Mouse (Mus musculus) forelimb bud, embryonic 11.5 days (tissue): ENCODE results near the gene Lsm6.
"Not testable (repeated sequence)": the region's sequence is repeated elsewhere in the genome, so short reads cannot be mapped to it uniquely, and the experiment has no call there.

Source experiments
- DNase-seq: peaks from one replicate; pipeline ENCODE4 v3.0.0-alpha.2; 2012; ENCODE audit warnings: low read depth, low spot score

Gene Lsm6

DNA sequence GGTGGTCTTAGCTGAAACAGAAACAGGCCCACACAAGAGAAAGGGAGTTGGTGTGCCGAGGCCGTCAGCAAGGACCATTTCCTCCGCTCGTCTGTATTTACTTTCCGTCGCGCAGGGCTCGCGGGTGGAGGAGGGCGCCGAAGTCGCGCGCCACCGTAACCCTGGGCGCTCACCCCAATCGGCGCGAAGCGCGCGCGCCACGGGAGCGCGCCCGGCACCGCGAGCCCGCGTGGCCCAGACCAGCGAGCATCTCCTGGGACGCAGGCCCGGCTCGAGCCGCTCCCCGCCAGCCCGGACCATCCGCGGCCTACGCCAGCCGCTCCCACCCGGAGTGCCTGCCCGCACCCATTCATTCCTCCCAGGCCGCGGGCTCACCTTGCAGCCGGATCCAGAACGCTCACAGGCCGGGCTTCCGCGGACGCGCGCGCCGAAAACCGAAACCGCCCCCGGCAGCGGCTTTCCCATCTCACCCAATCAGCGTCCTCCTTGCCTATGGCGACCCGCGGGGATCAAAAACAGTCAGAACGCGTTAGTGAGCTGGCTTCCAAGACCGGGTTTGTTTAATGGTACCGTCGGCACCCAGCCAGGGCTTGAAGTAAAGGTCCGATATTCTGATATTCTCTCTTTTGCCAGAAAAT is at the start of gene Lsm6:
Lsm6 (minus strand) TSS at position 468 of the 638 bp plus-strand sequence.
- peak; percentile 97 for DNase-seq

DNA sequence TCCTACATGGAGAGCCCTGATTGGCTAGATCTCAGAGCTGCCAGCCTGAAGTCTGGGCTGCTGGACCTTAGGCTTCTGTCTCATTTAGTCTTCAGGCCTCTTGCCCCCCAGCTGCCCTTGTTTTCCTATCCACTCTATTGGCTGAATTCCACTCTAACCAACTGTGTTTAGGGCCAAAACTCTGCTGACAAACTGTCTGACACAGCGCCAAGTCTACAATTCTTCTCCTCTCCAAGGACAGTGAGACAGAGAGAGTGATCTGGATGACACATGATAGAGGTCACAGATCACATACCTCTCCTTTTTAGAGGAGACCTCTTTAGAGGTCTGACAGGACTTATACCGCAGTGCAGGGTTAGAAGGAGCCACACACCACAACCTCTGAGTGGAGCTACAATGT is 46.1 kb upstream of the Lsm6 start:
- no peak for DNase-seq

DNA sequence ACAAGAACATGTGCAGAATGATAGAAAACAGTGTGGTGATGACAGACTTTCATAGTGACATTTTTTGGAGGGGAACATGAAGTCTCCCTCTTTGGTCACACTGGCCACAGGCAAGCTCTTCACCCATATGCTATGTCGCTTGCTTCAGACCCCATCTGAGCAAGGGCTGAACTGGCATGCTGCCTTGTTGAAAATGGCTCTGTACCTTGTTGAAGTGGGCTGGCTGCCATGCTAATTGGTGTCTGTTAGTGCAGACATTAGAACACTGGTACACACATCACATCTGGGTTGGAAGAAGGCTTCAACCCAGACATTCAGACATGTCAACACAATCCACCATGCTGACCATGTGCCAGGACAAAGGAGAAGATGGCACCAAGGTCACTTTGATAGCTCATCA is 42.1 kb upstream of the Lsm6 start:
- no peak for DNase-seq

DNA sequence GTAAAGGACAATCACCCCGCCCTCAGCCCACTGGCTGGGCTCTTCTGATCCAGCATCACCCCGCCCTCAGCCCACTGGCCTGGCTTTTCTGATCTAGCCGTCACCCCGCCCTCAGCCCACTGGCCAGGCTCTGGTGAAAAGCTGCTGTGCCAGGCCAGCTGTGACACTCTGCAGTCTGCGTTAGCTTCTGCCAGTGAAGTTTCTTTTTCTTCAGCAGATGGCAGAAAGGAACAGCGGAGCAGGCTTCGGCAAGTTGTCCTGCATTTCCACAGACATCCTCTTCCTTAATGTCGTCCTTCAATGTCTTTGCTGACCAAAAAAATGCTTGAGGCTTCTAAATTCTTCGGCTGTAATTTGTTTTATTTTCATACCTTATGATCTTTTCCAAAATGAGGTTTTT is 41.1 kb upstream of the Lsm6 start:
- no peak for DNase-seq

DNA sequence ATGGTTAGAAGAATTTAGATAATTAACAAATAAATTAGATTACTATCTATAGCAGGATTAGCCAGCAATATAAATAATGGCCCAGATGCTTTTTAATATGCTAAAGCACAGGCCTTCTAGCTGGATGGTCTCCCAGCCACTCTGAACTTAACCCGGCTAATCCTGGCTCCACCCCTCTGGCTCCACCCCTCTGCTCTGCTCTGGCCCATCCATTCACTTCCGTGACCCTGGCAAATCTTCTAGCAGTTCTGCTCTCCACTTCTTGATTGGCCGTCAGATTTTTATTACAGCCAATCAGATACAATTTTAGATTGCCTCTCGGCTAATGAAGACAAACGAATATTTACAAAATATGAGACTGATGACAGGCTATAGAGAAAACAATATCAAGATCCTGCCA is 39.8 kb upstream of the Lsm6 start:
- DNase-seq, result no peak

DNA sequence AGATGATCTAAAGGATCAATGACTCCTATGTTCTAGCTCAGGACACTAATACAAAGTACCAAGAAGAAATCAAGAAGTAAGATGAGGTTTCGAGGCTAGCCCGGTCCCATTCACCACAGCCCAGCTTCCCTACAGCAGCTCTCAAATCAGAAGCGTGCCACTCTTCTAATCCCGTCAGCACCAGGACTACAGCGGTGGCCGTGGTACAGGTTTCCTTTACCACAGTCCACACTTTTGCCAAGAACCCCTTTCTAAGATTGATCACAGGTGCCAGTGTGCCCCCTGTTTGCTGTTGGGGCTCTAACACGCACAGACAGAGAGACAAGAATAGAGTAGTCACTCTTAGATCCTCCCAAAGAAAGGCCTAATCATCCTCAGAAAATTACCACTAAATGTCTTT is 36.5 kb upstream of the Lsm6 start:
- no peak for DNase-seq

DNA sequence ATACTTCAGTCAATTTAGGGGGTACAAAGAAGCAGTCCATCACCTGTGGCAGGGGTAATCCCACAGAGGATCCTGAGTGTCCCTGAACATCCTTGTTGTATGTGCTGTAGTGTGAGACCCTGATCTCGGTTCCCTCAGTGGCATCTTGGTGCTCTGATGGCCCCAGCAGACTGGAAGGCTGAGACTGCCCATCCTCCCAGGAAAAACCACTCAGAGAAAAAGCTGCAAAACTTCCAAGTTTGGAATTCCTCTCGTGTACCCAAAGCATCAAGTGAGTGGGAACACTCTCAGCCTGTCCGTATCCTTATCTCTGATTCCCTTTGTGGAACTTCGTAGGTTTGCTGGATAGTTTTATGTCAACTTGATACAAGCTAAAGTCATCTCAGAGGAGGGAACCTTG is 31.3 kb upstream of the Lsm6 start:
- DNase-seq, result no peak

DNA sequence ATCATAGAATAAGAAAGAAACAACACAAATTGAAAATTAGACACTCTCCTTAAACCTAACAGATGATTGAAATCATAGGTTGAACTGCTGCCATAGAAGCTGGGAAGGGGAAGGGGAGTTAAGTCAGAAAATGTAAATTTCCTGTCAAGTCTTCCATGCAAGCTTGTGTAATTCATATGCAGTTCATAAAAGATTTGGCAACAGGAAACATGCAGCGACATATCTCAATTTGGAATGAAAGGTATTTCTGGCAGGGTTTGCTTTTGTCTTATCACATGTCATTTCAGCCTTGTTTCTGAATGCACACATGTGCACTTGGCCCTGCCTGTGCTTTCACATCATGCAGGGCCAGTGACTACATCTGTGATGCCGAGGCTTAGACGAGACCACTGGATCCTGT is 26.3 kb upstream of the Lsm6 start:
- no peak for DNase-seq

DNA sequence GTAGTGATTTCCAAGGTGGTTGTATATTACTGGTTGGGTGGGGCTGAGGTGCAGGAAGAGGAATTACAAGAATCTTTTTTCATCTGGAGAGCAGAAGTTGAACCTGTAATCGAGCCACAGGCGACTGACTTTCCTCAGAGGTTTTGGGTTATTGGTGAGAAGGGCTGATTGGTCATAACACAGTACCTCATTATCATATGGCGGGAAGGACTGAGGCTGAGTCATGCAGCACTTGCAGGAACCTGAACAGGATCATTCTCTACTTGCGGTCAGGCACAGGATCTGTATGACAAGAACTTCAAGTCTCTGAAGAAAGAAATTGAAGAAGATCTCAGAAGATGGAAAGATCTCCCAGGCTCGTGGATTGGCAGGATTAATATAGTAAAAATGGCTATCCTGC is 23.6 kb upstream of the Lsm6 start:
- DNase-seq, result no peak

DNA sequence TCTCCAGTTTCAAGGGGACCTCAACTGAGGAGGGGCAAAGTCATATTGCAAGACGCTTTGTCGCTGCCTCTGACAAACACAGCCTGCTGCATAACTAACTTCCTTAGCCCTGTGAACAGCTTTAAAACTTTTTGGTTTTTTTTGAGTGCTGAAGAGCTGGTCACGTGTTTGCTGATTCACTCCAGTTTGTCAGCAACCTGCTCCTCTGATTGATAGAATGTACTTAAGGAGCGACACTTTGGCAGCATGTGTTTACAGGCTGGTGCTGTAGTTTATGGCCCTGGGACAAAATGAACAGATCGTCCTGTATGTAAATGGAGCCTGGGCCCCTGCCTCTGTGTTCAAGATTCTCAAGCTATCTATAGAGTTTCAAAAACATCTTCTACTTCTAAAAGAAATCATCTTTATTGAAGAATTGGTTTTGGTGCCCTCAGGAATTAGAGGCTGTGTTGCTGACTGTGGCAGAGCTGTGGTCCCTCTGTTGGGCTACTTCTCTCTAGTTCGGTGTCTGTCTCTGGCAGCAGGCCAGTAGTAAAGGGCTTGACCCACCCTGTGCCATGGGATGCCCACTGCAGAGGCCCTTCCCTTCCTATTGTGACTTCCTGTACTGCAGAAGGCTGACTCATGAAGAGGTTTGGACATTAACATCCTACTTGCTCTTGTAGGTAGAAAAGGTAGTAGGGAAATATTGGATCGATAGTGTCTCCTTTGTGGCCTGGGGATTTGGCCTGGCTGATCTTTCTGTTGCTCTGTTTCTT is 17.9 kb upstream of the Lsm6 start:
- no peak for DNase-seq

DNA sequence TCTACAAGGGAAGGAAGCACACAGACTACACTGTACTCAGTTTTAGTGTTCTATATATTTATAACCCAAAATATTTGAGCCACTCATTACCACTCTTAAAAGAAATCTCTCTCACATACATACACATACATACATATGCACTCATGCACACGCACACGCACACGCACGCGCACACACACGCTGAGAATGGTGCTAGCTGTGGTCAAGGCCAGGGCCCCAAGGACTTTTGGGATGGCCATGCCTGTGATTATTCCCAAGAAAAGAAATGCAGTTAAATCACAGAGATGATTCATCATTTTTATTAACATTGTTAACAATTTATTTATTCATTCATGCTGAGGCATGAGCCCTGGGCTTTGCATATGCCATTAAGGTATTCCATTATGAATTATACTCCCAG is 15.2 kb upstream of the Lsm6 start:
- no peak for DNase-seq

DNA sequence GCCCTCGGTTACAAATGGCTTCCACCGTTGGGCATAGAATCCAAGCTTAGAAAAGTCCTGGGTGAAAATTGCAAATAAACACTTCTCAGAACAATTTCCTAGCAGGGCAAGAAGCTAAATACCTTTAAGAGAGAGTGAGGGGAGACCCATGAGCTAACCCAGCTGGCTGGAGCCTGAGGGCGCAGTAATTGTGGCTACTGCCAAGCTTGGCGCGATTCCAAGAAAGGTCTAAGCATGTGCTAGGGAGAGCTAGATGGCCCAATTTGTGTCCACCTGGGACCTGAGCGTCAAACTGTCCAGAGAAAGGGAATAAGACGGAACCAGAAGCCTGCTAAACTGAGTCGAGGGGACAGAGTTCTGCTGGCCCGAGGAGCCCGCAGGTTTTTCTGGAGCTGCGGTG is 7.5 kb upstream of the Lsm6 start:
- DNase-seq, result peak; percentile 63

DNA sequence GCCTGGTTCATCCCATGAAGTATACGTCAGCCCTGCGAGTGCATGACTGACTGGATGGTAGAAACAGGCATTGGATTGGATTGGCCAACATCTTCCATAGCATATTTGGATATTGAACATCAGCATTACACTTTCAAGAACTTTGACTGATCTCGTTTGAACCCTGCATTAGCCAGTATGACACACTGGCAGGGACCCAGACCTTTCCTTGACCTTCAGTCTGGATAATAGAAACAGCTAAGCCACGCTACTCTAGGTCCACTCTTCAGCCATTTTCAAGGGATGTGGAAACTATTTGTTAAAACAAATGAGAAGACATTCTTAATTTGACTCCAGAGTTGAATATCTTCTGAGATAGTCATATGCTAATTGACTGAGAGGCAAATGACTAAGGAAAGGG is 3.6 kb upstream of the Lsm6 start:
- no peak for DNase-seq

DNA sequence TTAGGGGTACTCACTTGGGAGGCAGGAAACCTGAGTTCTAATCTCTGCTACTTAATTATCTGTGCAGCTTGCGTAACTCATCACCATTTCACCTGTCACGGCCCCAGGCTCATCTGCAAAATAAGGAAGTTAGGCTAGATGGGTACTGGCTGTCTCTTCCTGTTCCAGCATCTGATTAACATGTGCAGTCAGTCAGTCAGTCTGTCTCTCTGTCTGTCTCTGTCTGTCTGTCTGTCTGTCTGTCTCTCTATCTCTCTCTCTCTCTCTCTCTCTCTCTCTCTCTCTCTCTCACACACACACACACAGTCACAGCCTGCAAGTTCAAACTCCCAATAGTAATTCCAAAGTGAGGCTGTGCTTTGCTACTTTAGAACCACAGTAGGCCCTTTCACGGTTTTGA is 967 bp downstream of the Lsm6 start:
- DNase-seq, result not testable (repeated sequence)

DNA sequence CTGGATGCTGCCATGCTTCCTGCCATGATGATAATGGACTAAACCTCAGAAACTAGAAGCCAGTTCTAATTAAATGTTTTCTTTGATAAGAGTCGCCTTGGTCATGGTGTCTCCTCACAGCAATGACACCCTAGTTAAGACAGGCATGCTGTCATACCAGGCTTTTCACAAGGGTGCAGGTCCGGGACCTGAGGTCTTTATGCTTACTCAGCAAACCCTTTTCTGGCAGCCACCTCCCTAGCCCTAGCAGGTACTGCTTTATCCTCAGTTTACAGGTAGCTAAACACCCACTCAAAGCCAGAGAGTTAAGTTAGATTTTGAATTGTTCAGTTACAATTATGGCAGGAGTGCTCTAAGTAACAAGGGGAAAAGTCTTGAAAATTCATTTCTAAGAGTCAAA is 6.2 kb downstream of the Lsm6 start:
- DNase-seq, result no peak

DNA sequence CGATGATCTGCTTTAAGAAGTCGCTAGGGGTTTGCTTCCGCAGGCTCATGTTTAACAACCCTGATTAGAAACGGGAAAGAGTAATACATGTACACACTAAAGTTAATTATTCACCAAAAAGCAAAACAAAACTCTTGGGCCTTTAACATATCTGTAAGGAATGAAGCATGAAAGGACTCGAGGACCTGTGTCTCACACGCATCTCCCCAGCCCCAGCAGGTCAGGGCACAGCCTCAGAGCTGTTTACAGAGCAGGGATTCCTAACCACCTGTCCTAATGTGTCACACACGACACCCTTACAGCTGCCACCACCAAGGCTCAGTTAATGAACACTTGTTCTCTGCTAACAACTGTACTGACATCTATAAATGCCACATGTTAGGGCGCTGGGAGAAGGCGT is 7.9 kb downstream of the Lsm6 start:
- DNase-seq, result no peak

DNA sequence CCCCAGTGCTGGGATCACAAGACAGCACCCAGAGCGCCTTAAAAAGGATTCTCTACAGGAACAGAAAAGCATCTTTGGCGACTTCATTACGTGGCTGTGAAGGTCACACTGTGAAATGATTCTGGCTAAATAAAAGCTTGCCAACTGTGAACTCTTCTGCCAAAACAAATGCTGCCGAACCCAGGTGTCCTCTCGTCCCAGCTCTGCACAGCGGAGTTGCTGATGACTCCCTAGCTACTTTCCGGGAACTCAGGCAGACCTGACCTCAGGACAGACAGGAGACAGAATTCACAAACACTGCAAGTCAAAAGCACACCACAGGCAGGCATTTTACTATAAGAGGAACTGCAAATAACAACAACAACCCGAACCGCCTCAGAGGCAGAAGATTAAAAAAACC is 8.5 kb downstream of the Lsm6 start:
- DNase-seq, result no peak

DNA sequence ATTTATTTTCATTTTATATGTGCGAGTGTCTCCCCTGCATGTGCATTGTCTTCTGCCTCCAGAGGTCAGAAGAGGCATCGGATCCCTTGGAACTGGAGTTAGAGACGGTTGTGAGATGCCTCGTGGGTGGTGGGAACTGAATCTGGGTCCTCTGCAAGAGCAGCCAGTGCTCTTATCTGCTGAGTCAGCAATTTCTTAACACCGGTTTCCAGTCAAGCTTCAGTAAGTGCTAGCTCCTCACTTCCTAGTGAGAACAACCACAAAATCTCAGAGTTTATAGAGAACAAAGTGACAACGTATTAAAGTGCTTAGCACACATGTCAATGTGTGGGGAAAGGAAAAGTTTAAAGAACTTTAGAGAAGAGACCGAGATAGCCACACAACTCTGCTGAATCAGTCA is 9.2 kb downstream of the Lsm6 start:
- DNase-seq, result no peak

DNA sequence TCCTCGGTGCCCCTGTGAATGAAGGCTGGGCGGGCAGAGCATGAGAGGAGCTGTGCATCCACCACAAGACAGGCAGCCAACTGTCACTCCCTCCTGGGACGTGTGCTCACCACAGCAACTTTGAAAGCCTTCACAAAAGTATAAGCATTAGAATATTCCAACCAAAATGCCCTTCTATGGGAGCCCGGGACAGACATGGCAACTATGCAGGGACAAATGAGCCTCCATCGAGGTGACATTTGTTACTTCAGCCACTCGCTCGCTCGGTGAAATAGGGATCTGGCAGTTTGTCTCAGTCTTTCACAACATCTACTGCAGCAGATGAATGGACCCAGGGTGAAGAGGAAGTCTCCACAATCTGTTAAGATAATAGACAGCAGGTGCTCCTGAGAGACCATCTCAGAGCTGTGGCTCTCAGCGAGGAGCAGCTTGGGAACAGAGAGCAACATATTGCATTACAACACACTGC is 10.7 kb downstream of the Lsm6 start:
- no peak for DNase-seq

DNA sequence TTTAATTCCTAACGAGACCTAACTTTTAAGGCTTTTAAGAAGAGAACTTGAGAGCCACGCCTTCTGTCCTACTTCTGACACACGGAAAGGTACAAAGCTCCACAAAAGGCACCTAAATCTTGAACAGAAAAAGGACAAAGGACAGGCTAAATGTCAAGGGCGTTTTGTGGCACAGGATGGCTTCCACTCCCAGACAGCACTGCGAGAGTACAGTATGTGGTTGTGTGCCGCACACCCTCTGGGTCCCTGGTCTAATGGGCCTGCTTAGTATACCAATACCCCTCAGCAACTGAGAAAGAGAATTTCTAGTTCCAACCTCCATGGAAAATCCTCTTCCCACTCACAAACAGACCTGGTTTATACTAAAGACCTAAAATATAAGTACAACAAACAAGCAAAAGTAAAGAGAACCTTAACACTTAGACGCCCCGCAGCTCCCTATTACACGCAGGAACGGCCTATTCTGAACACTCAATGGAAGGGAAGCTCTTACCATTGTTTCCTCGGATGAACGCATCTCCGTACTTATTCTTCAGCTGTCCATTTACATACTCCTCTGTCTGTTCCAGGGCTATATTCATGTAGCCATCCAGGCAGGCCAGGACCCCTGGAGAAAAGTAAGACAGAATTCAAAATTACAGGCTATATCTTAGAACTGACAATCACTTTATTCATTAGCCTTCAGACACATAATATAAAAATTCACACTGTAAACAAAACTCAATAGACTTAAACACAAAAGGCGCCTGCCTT is 11.3 kb downstream of the Lsm6 start:
- DNase-seq, result no peak

DNA sequence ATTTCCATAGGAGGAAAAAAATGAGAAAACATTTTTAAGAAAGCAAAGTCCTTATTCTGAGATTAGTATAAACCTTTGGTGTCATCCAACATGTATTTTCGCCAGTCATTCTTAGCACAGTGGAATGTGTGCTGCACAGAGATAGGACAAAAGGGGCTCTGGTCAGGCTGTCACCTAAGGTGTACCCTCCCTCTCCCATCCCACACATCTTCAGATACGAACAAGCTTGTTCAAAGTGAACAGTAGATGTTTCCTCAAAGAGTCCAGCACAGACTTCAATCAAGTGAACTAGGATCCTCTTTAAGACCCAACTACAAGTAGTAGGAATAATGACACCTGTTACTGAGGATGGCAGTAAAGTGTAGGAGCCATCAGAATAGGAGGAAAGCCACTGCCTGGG is 12.1 kb downstream of the Lsm6 start:
- DNase-seq, result no peak

DNA sequence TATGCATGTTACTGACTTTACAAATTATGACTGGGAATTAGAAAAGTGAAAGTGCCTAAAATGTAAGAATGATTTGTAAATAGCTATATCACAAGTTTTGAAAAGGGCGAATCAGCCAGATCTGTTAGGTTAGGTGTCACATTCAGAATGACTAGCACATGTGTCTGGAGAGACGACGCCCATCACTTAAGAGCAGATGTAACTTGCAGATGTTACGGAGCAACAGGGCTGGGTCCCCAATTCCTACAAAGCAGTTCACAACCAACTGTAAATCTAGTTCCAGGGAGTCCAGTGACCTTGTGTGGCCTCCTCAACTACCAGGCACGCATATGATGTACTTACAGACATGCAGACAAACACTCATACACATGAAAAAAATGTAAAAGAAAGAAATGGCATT is 12.5 kb downstream of the Lsm6 start:
- no peak for DNase-seq

DNA sequence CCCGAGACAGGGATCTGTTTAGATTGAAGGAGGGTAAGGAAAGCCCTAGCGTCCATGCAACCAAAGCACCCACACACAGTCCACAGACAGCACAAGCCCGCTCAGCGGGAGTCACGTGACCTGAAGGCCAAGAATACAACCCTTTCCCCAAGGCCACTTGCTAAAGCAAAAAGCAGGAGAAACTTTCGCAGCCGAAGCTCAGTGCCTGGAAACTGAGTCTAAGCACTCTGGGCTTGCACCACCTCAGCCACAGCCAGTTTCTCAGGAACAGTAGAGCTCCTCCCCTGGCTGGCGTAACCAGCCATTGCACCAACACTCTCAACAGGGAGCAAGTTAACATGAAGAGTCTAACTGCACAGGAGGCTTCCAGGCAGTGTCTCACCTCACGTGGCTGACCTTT is 13.7 kb downstream of the Lsm6 start:
- DNase-seq, result no peak
